ENCODE assay signal across 9 mouse cellular contexts in the genomic region with DNA sequence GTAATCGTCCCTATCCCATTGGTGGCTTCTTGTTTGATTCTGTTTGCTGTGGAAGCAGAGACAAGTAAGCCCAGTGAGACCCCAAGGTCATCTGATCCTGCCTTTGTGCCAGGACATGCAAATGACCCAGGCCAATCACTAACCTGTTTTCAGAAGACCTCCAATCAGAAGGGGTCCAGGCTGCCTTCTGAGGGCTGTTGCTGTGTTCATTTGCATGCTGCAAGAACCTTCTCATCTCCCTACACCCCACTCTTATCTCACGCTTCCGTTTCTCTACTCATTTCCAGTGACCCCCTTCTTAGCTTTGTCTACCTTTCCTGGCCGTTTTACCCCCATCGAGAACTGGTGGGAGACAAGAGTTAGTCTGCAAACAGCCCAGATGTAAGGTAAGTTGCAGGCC. TPM values are rescaled to one million over a fixed set of nuclear protein-coding genes. Genes with fewer than 3 reads are reported as not detected.
A peak's percentile ranks its signal among the peaks of the same experiment; 100 is the strongest.
DNase-seq lines count a peak whose midpoint lies in the region; ATAC-seq and TF ChIP-seq lines count a peak whose summit lies in the region.
"Had no signal": no experiment of that assay in that cellular context is flagged by ENCODE, and none has a peak within 500 bp of the region (broad histone marks: within the 10 kb centered on the region; RNA-seq: fewer than 3 reads in every experiment).

Gene Fam198b (plus strand): TSS at position 229 of the 400 bp plus-strand sequence.

- peak within 1 kb of the TSS; percentile 40; the same call in 1 of the 2 replicates for H3K27ac ChIP-seq in bone marrow macrophage, adult 2 months (ENCODE audit: insufficient read depth, low read depth, low read length)
- peak within 1 kb of the TSS; percentile 95 for H3K27ac ChIP-seq in heart, embryonic 13.5 days (replicated peaks)
- no peak within 1 kb of the TSS for H3K27ac ChIP-seq in liver, embryonic 15.5 days (replicated peaks)

- WGBS in heart, embryonic 13.5 days = 22% methylated on average over 5 of the region's 5 CpGs
- WGBS in liver, embryonic 15.5 days (ENCODE audit: insufficient replicate concordance) = 30% methylated on average over 5 of the region's 5 CpGs

- peak within 1 kb of the TSS; percentile 88 for H3K9ac ChIP-seq in heart, embryonic 13.5 days
- H3K9ac ChIP-seq in liver, embryonic 15.5 days = no peak within 1 kb of the TSS

- ATAC-seq in heart, embryonic 13.5 days (ENCODE audit: extremely low read depth, insufficient number of reproducible peaks, low FRiP score, low TSS enrichment) = peak; percentile 31; the same call in 1 of the 2 replicates
- no peak for ATAC-seq in liver, embryonic 15.5 days (ENCODE audit: insufficient read depth)

- no peaks in the 10 kb centered on the region for H3K4me1 ChIP-seq in bone marrow macrophage, adult 2 months (ENCODE audit: control insufficient read depth, insufficient read depth, low read length)
- H3K4me1 ChIP-seq in heart, embryonic 13.5 days = peaks cover 44% of the 10 kb centered on the region
- peaks cover 5% of the 10 kb centered on the region; the same call in 1 of the 2 replicates for H3K4me1 ChIP-seq in liver, embryonic 15.5 days (replicated peaks)

- H3K27me3 ChIP-seq in heart, embryonic 13.5 days (replicated peaks) = no peaks in the 10 kb centered on the region
- H3K27me3 ChIP-seq in liver, embryonic 15.5 days = peaks cover 13% of the 10 kb centered on the region

- DNase-seq in left cerebral cortex, postnatal 14 days (ENCODE audit: low spot score in 2 of 2) = no peak
- DNase-seq in left cerebral cortex, adult 8-10 months (ENCODE audit: low spot score in 2 of 2) = no peak
- no peak for DNase-seq in spleen, adult 12 weeks (ENCODE audit: low spot score)
- no peak for DNase-seq in left cerebral cortex, postnatal 4 days
- DNase-seq in thymus, postnatal 10 days (ENCODE audit: low spot score in 2 of 2) = no peak
- DNase-seq: cerebellum, adult 9-10 months had no signal

- peak within 1 kb of the TSS; percentile 80 for H3K4me2 ChIP-seq in heart, embryonic 13.5 days
- peak within 1 kb of the TSS; percentile 32 for H3K4me2 ChIP-seq in liver, embryonic 15.5 days

- intact Hi-C loops in left cerebral cortex, postnatal 14 days (cut with DNase I) = loop anchor here (10.0 kb wide), 1 partner anchor 920 kb away; the partner anchor contains the start of gene Gria2
- intact Hi-C loops in left cerebral cortex, postnatal 4 days (cut with DNase I) = loop anchor here (5.0 kb wide), 1 partner anchor 173 kb away; no protein-coding TSS in a partner anchor

- H3K36me3 ChIP-seq in heart, embryonic 13.5 days = no peaks in the 10 kb centered on the region
- H3K36me3 ChIP-seq in liver, embryonic 15.5 days (replicated peaks) = no peaks in the 10 kb centered on the region

- TF ChIP-seq CTCF in bone marrow macrophage, adult 2 months (IDR thresholded peaks at IDR 0.05; ENCODE audit: low read depth, low read length) = no peak

- TF ChIP-seq POLR2A in bone marrow macrophage, adult 2 months (IDR thresholded peaks at IDR 0.05; ENCODE audit: borderline replicate concordance, low read depth, low read length) = no peak

- H3K9me3 ChIP-seq in heart, embryonic 13.5 days = no peaks in the 10 kb centered on the region
- H3K9me3 ChIP-seq in liver, embryonic 15.5 days (replicated peaks) = no peaks in the 10 kb centered on the region

- no peak within 1 kb of the TSS for H3K4me3 ChIP-seq in bone marrow macrophage, adult 2 months (ENCODE audit: insufficient read depth, low read length)
- H3K4me3 ChIP-seq in heart, embryonic 13.5 days = peak within 1 kb of the TSS; percentile 61
- H3K4me3 ChIP-seq in liver, embryonic 15.5 days (replicated peaks) = peak within 1 kb of the TSS; percentile 20

RNA-seq across cellular contexts. Expression of gene Fam198b, which starts in this region (rescaled TPM):
- total RNA-seq in left cerebral cortex, postnatal 14 days (2021) = 10 to 100 TPM; 13.8 to 16.4 TPM
- total RNA-seq in left cerebral cortex, adult 8-10 months (2022) = 1 to 10 TPM; 5.8 to 8.0 (median 6.4) TPM
- 5.2 and 6.0 TPM in 2 replicates for polyA plus RNA-seq in bone marrow macrophage, adult 2 months (2012; ENCODE audit: insufficient read depth, insufficient read length, missing spikeins)
- 43.8 and 54.8 TPM in 2 replicates for polyA plus RNA-seq in heart, embryonic 13.5 days (2015; fragmentation: Nextera tagmentation; extraction: Ambion mirVana)
- 1.0 and 1.2 TPM in 2 replicates for polyA plus RNA-seq in liver, embryonic 15.5 days (2015; fragmentation: Nextera tagmentation; extraction: Ambion mirVana)
- total RNA-seq in left cerebral cortex, postnatal 4 days (2021) = 1 to 10 TPM; 3.4 to 4.1 TPM
